Mouse (Mus musculus) ES-E14 (cell line): ENCODE results near the gene Lsm2. TPM values are rescaled to one million over a fixed set of nuclear protein-coding genes. Genes with fewer than 3 reads are reported as not detected.
"Not testable (repeated sequence)": the region's sequence is repeated elsewhere in the genome, so short reads cannot be mapped to it uniquely, and the experiment has no call there.

Experiments used
- DNase-seq: peaks from one replicate; pipeline ENCODE4 v3.0.0-alpha.2; 2013; ENCODE audit warnings: low read depth, low spot score
- H3K27ac ChIP-seq: 2 replicates; pipeline ENCODE4 v1.5.1; 2012; ENCODE audit warnings: low read depth, mild to moderate bottlenecking, low read length, moderate library complexity, mixed read lengths; ENCODE audit not compliant: poor library complexity, insufficient read depth, severe bottlenecking
- H3K36me3 ChIP-seq: 2 replicates; pipeline ENCODE4 v1.6.1; 2012; ENCODE audit warnings: mild to moderate bottlenecking, low read length, moderate library complexity, mixed read lengths; ENCODE audit not compliant: control insufficient read depth, poor library complexity, insufficient read depth, severe bottlenecking
- H3K4me1 ChIP-seq, 2 experiments: fragments of 150-350 bp in 1 of 2; sonication (generic) in 1 of 2; 2 replicates each; pipeline ENCODE4 v1.6.1; 2012; ENCODE audit warnings: low read length in 2 of 2, mild to moderate bottlenecking in 1 of 2, mixed read lengths in 1 of 2; ENCODE audit not compliant: control insufficient read depth in 2 of 2, insufficient read depth in 2 of 2, poor library complexity in 1 of 2
- H3K4me3 ChIP-seq, 2 experiments: fragments of 150-350 bp in 1 of 2; sonication (generic) in 1 of 2; 2 replicates each; pipeline ENCODE4 v1.5.1; 2012; ENCODE audit warnings: low read length in 2 of 2, low read depth in 1 of 2, mild to moderate bottlenecking in 1 of 2, mixed read lengths in 1 of 2; ENCODE audit not compliant: insufficient read depth in 1 of 2, poor library complexity in 1 of 2, severe bottlenecking in 1 of 2
- H3K9ac ChIP-seq: 2 replicates; pipeline ENCODE4 v1.6.1; 2012; ENCODE audit warnings: low read depth, mild to moderate bottlenecking, low read length, mixed read lengths; ENCODE audit not compliant: poor library complexity, insufficient read depth, severe bottlenecking
- H3K9me3 ChIP-seq: fragments of 150-350 bp; sonication (generic); 2 replicates; pipeline ENCODE4 v1.6.1; 2012; ENCODE audit warnings: low read depth, mild to moderate bottlenecking, low read length; ENCODE audit not compliant: control insufficient read depth, insufficient read depth
- CHD2 ChIP-seq: IDR thresholded peaks from 2 replicates; pipeline ENCODE4 v1.6.1; 2014; ENCODE audit warnings: mild to moderate bottlenecking, low read depth, low read length, inconsistent platforms
- HCFC1 ChIP-seq: IDR thresholded peaks from 2 replicates; pipeline ENCODE4 v1.6.1; 2012; ENCODE audit warnings: low read length, inconsistent platforms, borderline replicate concordance; ENCODE audit not compliant: insufficient read depth
- MAFK ChIP-seq: IDR thresholded peaks from 2 replicates; pipeline ENCODE4 v1.6.1; 2014; ENCODE audit warnings: mild to moderate bottlenecking, low read depth, low read length, inconsistent platforms; ENCODE audit not compliant: insufficient read depth
- ZC3H11A ChIP-seq: IDR thresholded peaks from 2 replicates; pipeline ENCODE4 v1.6.1; 2012; ENCODE audit warnings: low read depth, mild to moderate bottlenecking, inconsistent platforms, low read length, borderline replicate concordance
- ZNF384 ChIP-seq: IDR thresholded peaks from 2 replicates; pipeline ENCODE4 v1.6.1; 2012; ENCODE audit warnings: low read depth, low read length, inconsistent platforms
- in situ Hi-C, 2 experiments: fragments of 600-800 bp; cut with MboI; formaldehyde crosslinking; loops; one replicate each; pipeline ENCODE4 v1.15.1; 2025; ENCODE audit warnings: low sequenced_read_pairs in 2 of 2, inconsistent platforms in 1 of 2; ENCODE audit not compliant: unreplicated experiment in 2 of 2
- total RNA-seq: library from RNA; depleted of rRNA; stranded (reverse); fragments of 300-350 nt; gene quantifications from 2 replicates; pipeline ENCODE4 v1.2.3, GENCODE M21; 2012

The Lsm2 gene
- total RNA-seq, 1 experiment, result 64.4 TPM

- Histone ChIP-seq H3K9ac (peak overlapping the region; percentile 63; the same call in 1 of the 2 replicates), H3K4me1 (peaks cover 0 to 6% of the 10 kb centered on the region in 2 experiments; a peak in 1 of 4 replicates), H3K36me3 (peaks cover 11% of the 10 kb centered on the region), H3K4me3 (peak overlapping the region; percentile 41 to 86; a peak in 3 of 4 replicates), H3K27ac (no peak overlapping the region), H3K9me3 (no peaks in the 10 kb centered on the region)
- TF ChIP-seq ZC3H11A, result 0 out of 2 replicates have a peak, but pooled peaks have one; percentile 2
- no peak for TF ChIP-seq MAFK
- no peak for TF ChIP-seq HCFC1
- no peak for DNase-seq
- in situ Hi-C loops, result no loop called here
Measured at GRCm38 (mm10) chr17:34980655-34981054, 1.0 kb upstream of the Lsm2 start.

- DNase-seq, result no peak
- H3K27ac ChIP-seq, result peak overlapping the region; percentile 92
- in situ Hi-C loops, result no loop called here
Measured at GRCm38 (mm10) chr17:34982328-34982727, 666 bp downstream of the Lsm2 start.

GRCm38 (mm10) chr17:34984218-34984617 is 2.6 kb downstream of the Lsm2 start:
- Histone ChIP-seq H3K36me3 (peaks cover 21% of the 10 kb centered on the region), H3K9me3 (no peaks in the 10 kb centered on the region), H3K4me3 (no peak overlapping the region), H3K27ac (no peak overlapping the region), H3K9ac (no peak overlapping the region), H3K4me1 (0 out of 4 replicates have a peak, but pooled peaks cover 0 to 2% of the 10 kb centered on the region in 2 experiments)
- TF ChIP-seq ZC3H11A, result no peak
- TF ChIP-seq MAFK, result no peak
- no peak for TF ChIP-seq CHD2
- TF ChIP-seq HCFC1, result no peak
- no peak for DNase-seq
- in situ Hi-C loops, result no loop called here

More at GRCm38 (mm10) chr17:34982328-34982727, 666 bp downstream of the Lsm2 start:
- peak overlapping the region; percentile 86 to 88 for H3K4me3 ChIP-seq
- no peak for TF ChIP-seq MAFK
- no peak for TF ChIP-seq ZC3H11A
- TF ChIP-seq ZNF384, result no peak
- TF ChIP-seq CHD2, result no peak
- no peak for TF ChIP-seq HCFC1
- peaks cover 0 to 6% of the 10 kb centered on the region in 2 experiments; a peak in 1 of 4 replicates for H3K4me1 ChIP-seq
- H3K9ac ChIP-seq, result peak overlapping the region; percentile 95
- no peaks in the 10 kb centered on the region for H3K9me3 ChIP-seq
- H3K36me3 ChIP-seq, result peaks cover 18% of the 10 kb centered on the region

- H3K4me1 ChIP-seq, result peaks cover 4 to 11% of the 10 kb centered on the region in 2 experiments; a peak in 3 of 4 replicates
- no peak overlapping the region for H3K27ac ChIP-seq
- no peak for TF ChIP-seq ZC3H11A
- no peak for TF ChIP-seq ZNF384
- no peak for TF ChIP-seq HCFC1
- TF ChIP-seq MAFK, result no peak
- no peak for TF ChIP-seq CHD2
- no peak overlapping the region for H3K4me3 ChIP-seq
- H3K36me3 ChIP-seq, result peaks cover 10% of the 10 kb centered on the region
- no peaks in the 10 kb centered on the region for H3K9me3 ChIP-seq
- no peak for DNase-seq
- in situ Hi-C loops, result no loop called here
- H3K9ac ChIP-seq, result no peak overlapping the region
Measured at GRCm38 (mm10) chr17:34994751-34995150, 13.1 kb downstream of the Lsm2 start.

GRCm38 (mm10) chr17:34995192-34995591 is 13.5 kb downstream of the Lsm2 start:
- H3K9ac ChIP-seq, H3K27ac ChIP-seq, H3K4me3 ChIP-seq, H3K36me3 ChIP-seq, DNase-seq, in situ Hi-C loops, H3K9me3 ChIP-seq: not testable (repeated sequence)
- H3K4me1 ChIP-seq, result peaks cover 4 to 11% of the 10 kb centered on the region in 2 experiments; a peak in 3 of 4 replicates

GRCm38 (mm10) chr17:34995927-34996326 is 14.3 kb downstream of the Lsm2 start:
- H3K4me3 ChIP-seq, H3K36me3 ChIP-seq, H3K9ac ChIP-seq, H3K9me3 ChIP-seq, DNase-seq, in situ Hi-C loops, H3K27ac ChIP-seq: not testable (repeated sequence)
- peaks cover 4 to 11% of the 10 kb centered on the region in 2 experiments; a peak in 3 of 4 replicates for H3K4me1 ChIP-seq
